Mouse (Mus musculus): ENCODE measurements around the gene Mrps33.

DNA sequence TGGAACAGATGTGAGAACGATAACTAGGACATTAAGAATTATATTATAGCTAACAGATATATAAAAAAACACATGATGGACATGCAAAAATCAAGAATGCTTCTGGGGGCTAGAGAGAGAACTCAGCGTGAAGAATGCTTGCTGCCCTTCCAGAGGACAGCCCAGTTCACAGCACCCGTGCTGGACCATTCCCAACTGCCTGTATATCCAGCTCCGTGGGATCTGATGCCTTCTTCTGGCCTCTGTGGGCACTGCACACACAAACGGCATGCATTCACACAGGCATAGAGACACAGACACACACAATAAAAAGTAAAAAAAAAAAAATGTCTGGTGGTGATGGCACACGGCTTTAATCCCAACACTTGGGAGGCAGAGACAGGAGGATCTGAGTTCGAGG, 4.5 kb downstream of the Mrps33 start:
- no peak for TF ChIP-seq POLR2A (IDR thresholded peaks at IDR 0.05; ENCODE audit: borderline replicate concordance, control insufficient read depth, low read depth, low read length)
- no peak for TF ChIP-seq CTCF (IDR thresholded peaks at IDR 0.05; ENCODE audit: control insufficient read depth, insufficient read depth, low read length)

Data from bone marrow, adult 2 months (tissue).